ENCODE assay signal across 9 mouse cellular contexts in the genomic region with DNA sequence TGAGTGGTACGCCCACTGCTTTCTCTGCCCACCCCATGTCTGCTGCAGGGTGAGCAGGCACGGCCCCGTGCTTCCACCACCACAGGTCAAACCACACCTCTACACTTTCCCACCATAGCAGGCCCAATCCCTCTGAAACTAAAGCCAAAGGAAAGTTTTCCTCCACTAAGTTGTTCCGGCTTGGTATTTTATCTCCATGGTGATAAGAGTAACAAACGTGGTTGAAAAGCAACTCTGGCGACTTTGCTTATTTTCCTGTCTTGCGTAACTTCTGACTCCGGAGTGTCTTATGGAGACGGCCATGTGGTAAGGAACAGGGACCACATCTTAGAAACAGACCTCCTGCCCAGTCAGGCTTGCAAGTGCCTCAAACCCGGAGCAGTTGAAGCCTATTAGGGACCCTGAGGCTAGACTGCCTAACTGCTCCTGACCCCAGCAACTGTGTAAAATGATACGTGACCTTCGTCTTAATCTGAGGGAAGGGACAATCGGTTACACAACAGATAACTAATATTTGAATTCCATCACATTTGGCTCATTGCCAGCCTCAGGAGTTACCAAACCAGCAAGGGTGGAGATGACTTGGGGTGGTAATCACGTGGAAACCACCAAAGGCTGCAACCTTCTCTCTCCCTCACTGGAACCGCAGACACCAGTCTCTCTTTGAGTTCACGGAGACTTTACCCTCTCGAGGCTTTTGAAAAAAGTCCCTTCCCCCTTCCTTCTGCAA. TPM values are rescaled to one million over a fixed set of nuclear protein-coding genes. Genes with fewer than 3 reads are reported as not detected.
DNase-seq lines count a peak whose midpoint lies in the region; ATAC-seq lines count a peak whose summit lies in the region.
"Had no signal": no experiment of that assay in that cellular context is flagged by ENCODE, and none has a peak within 500 bp of the region (broad histone marks: within the 10 kb centered on the region; RNA-seq: fewer than 3 reads in every experiment).

No protein-coding gene starts in this region.

- H3K4me1 ChIP-seq in intestine, embryonic 15.5 days (replicated peaks), result peaks cover 12% of the 10 kb centered on the region

- no peak overlapping the region for H3K4me3 ChIP-seq in intestine, embryonic 15.5 days (replicated peaks)

- H3K9ac ChIP-seq in intestine, embryonic 15.5 days, result no peak overlapping the region

- H3K27ac ChIP-seq in intestine, embryonic 15.5 days, result peak overlapping the region; percentile 80

- ATAC-seq in intestine, embryonic 15.5 days, result peak; percentile 73
- ATAC-seq in megakaryocyte-erythroid progenitor cell, adult 5-6 weeks (replicated peaks; ENCODE audit: low FRiP score, low TSS enrichment, poor library complexity, severe bottlenecking), result peak; percentile 66

- no peaks in the 10 kb centered on the region for H3K27me3 ChIP-seq in intestine, embryonic 15.5 days (replicated peaks)

- intact Hi-C loops in left cerebral cortex, postnatal 14 days (cut with DNase I), result no loop called here

- WGBS in intestine, embryonic 15.5 days, result 35% methylated on average over 17 of the region's 17 CpGs

- H3K4me2 ChIP-seq in intestine, embryonic 15.5 days (replicated peaks), result peak overlapping the region; percentile 9; the same call in 1 of the 2 replicates

- no peaks in the 10 kb centered on the region for H3K9me3 ChIP-seq in intestine, embryonic 15.5 days
- H3K9me3 ChIP-seq: G1E had no signal

- peak; percentile 54 for DNase-seq in gastrocnemius, adult 18-20 months (ENCODE audit: low spot score)
- no peak for DNase-seq in gastrocnemius, postnatal 10 days
- peak; percentile 60 for DNase-seq in adipocyte (ENCODE audit: low spot score)
- DNase-seq in left cerebral cortex, postnatal 14 days (ENCODE audit: low spot score in 2 of 2), result no peak
- no peak for DNase-seq in thymus, postnatal 36 days
- no peak for DNase-seq in thymus, postnatal 25 days

- H3K36me3 ChIP-seq in intestine, embryonic 15.5 days, result no peaks in the 10 kb centered on the region
- H3K36me3 ChIP-seq: G1E had no signal

RNA-seq across cellular contexts. Expression of gene Clstn3, which starts 13.5 kb away (rescaled TPM):
- 1 to 10 TPM in 1 of 2 experiments, under 1 TPM in 1; 0.34 to 1.1 TPM for total RNA-seq in gastrocnemius, adult 18-20 months (2021)
- total RNA-seq in gastrocnemius, postnatal 10 days (2021), result 1 to 10 TPM; 1.5 to 1.8 TPM
- 4.7 and 5.4 TPM in 2 replicates for polyA plus RNA-seq in intestine, embryonic 15.5 days (2015; fragmentation: Nextera tagmentation; extraction: Ambion mirVana)
- total RNA-seq in megakaryocyte-erythroid progenitor cell, adult 5-6 weeks (2014; fragmentation: Nextera tagmentation), result 11.5 and 18.4 TPM in 2 replicates
- total RNA-seq in megakaryocyte-erythroid progenitor cell, adult 5-6 weeks (2017), result 7.5 and 19.9 TPM in 2 replicates
- total RNA-seq in left cerebral cortex, postnatal 14 days (2021), result 100 to 1,000 TPM; 371 to 377 TPM

RNA-seq across cellular contexts. Expression of gene C1rl, which starts 14.8 kb away (rescaled TPM):
- under 1 TPM; 0.50 to 0.57 TPM for total RNA-seq in gastrocnemius, adult 18-20 months (2021)
- total RNA-seq in gastrocnemius, postnatal 10 days (2021), result 1 to 10 TPM in 1 of 2 experiments, under 1 TPM in 1; 0.82 to 1.2 TPM
- polyA plus RNA-seq in intestine, embryonic 15.5 days (2015; fragmentation: Nextera tagmentation; extraction: Ambion mirVana), result 2.3 and 2.5 TPM in 2 replicates
- 0.42 TPM in 1 of 2 replicates, not detected in the other for total RNA-seq in megakaryocyte-erythroid progenitor cell, adult 5-6 weeks (2014; fragmentation: Nextera tagmentation)
- 0.09 and 0.50 TPM in 2 replicates for total RNA-seq in megakaryocyte-erythroid progenitor cell, adult 5-6 weeks (2017)
- total RNA-seq in left cerebral cortex, postnatal 14 days (2021), result under 1 TPM; 0.18 to 0.59 TPM

RNA-seq across cellular contexts. Expression of gene C1ra, which starts 34.1 kb away (rescaled TPM):
- 10 to 100 TPM in 1 of 2 experiments, 1 to 10 TPM in 1; 8.4 to 10.8 TPM for total RNA-seq in gastrocnemius, adult 18-20 months (2021)
- 10 to 100 TPM; 19.4 to 19.7 TPM for total RNA-seq in gastrocnemius, postnatal 10 days (2021)
- polyA plus RNA-seq in intestine, embryonic 15.5 days (2015; fragmentation: Nextera tagmentation; extraction: Ambion mirVana), result 3.6 and 4.0 TPM in 2 replicates
- total RNA-seq in megakaryocyte-erythroid progenitor cell, adult 5-6 weeks (2014; fragmentation: Nextera tagmentation), result 1.2 TPM in 1 of 2 replicates, not detected in the other
- total RNA-seq in megakaryocyte-erythroid progenitor cell, adult 5-6 weeks (2017), result 0.23 TPM in 1 of 2 replicates, not detected in the other
- total RNA-seq in left cerebral cortex, postnatal 14 days (2021), result 1 to 10 TPM; 1.1 to 1.3 TPM
- polyA plus RNA-seq: G1E had no signal

Comparison
In these comparisons a context has a peak if more than half of its experiments do, and no peak if none do; other contexts are left out.
1. DNase-seq: peak in gastrocnemius, adult 18-20 months (single experiment) and adipocyte (single experiment); none in gastrocnemius, postnatal 10 days (single experiment), left cerebral cortex, postnatal 14 days (0 of 2), thymus, postnatal 36 days (0 of 2) and thymus, postnatal 25 days (single experiment).
2. RNA of gene Clstn3, which starts 13.5 kb away (total RNA-seq): 371 to 377 TPM in left cerebral cortex, postnatal 14 days; 7.5 to 19.9 TPM in megakaryocyte-erythroid progenitor cell, adult 5-6 weeks, 1.5 to 1.8 TPM in gastrocnemius, postnatal 10 days and 0.34 to 1.1 TPM in gastrocnemius, adult 18-20 months; every median in the first group is over 10 times any median in the second.
3. RNA of gene C1ra, which starts 34.1 kb away (total RNA-seq): 19.4 to 19.7 TPM in gastrocnemius, postnatal 10 days and 8.4 to 10.8 TPM in gastrocnemius, adult 18-20 months; 1.1 to 1.3 TPM in left cerebral cortex, postnatal 14 days and 0.23 to 1.2 TPM in megakaryocyte-erythroid progenitor cell, adult 5-6 weeks; every median in the first group is over 4 times any median in the second.